Mouse (Mus musculus) embryonic facial prominence, embryonic 10.5 days (tissue): ENCODE measurements around the gene Slc25a47. TPM values are rescaled to one million over a fixed set of nuclear protein-coding genes. Genes with fewer than 3 reads are reported as not detected.

ENCODE experiments used
- DNase-seq: peaks from one replicate; pipeline ENCODE4 v3.0.0-alpha.2; 2017; ENCODE audit warnings: low spot score
- H3K27ac ChIP-seq: fragments of 300-500 bp; sonication (generic); replicated peaks from 2 replicates; pipeline ENCODE4 v1.5.1; 2016; ENCODE audit warnings: mild to moderate bottlenecking
- H3K27me3 ChIP-seq: fragments of 300-500 bp; sonication (generic); replicated peaks from 2 replicates; pipeline ENCODE4 v1.6.1; 2016; ENCODE audit warnings: low read depth, mild to moderate bottlenecking; ENCODE audit not compliant: poor library complexity, severe bottlenecking
- H3K36me3 ChIP-seq: fragments of 300-500 bp; sonication (generic); replicated peaks from 2 replicates; pipeline ENCODE4 v1.6.1; 2016; ENCODE audit warnings: mild to moderate bottlenecking, moderate library complexity
- H3K4me1 ChIP-seq: fragments of 300-500 bp; sonication (generic); 2 replicates; pipeline ENCODE4 v1.6.1; 2016
- H3K4me3 ChIP-seq: fragments of 300-500 bp; sonication (generic); 2 replicates; pipeline ENCODE4 v1.5.1; 2016; ENCODE audit warnings: mild to moderate bottlenecking, moderate library complexity
- H3K9me3 ChIP-seq: fragments of 300-500 bp; sonication (generic); 2 replicates; pipeline ENCODE4 v1.6.1; 2016; ENCODE audit warnings: mild to moderate bottlenecking
- WGBS: fragments of 180-500 bp; shearing (Covaris S2); methylation state at CpG from one replicate; pipeline ENCODE4 v1.1.7; 2016; 5-methylcytosine and 5-hydroxymethylcytosine counted together
- polyA plus RNA-seq: library from polyadenylated mRNA; unstranded; fragments of >200 nt; fragmentation: Nextera tagmentation; extraction: Ambion mirVana; gene quantifications from 2 replicates; pipeline ENCODE4 v1.2.1, GENCODE M21; 2016

Slc25a47 gene
- polyA plus RNA-seq, result 13.1 and 15.2 TPM in 2 replicates

DNA sequence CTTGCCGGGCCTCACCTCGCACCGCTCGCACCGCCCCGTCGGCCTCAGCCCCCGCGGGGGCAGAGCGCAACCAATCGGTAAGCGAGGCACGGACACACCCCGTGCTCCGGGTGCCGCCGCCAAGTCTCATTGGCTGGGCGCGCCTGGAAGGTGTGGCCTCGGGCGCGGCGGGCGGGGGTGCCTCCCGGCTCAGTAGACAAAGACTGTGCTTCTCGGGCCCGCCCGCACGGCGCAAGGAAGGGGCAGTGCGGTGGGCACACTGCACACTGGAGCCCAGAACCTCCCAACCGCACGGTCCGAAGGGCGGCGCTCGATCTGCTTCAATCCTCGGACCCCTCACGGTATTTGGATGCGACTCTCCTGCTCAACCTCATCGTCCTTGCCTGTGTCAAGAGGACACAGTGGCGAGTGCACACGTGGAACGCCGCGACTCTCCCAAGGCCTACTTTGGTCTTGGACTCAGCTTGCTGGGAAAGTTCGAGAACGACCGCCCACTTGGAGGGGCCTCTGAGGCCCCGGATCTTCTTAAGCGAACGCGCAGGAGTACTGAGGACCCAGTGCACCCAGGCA is at the start of gene Slc25a47, which contains the start of gene Slc25a29:
Slc25a47 (plus strand) TSS at position 207 of the 570 bp plus-strand sequence.
Slc25a29 (minus strand) TSS at position 44 of the 570 bp plus-strand sequence.
- under 1% methylated on average over 53 of the region's 53 CpGs for WGBS
- Histone ChIP-seq H3K9me3 (no peaks in the 10 kb centered on the region), H3K4me3 (peak within 1 kb of the TSS; percentile 81), H3K27ac (peak within 1 kb of the TSS; percentile 95), H3K27me3 (peaks cover 6% of the 10 kb centered on the region), H3K36me3 (peaks cover 47% of the 10 kb centered on the region), H3K4me1 (peaks cover 53% of the 10 kb centered on the region)
- peak; percentile 99 for DNase-seq

- no peak overlapping the region for H3K27ac ChIP-seq
- H3K27me3 ChIP-seq, result no peaks in the 10 kb centered on the region
- DNase-seq, result no peak
- H3K9me3 ChIP-seq, result peaks cover 13% of the 10 kb centered on the region
- 89% methylated on average over 2 of the region's 2 CpGs for WGBS
- H3K4me1 ChIP-seq, result peaks cover 12% of the 10 kb centered on the region
- peaks cover 51% of the 10 kb centered on the region for H3K36me3 ChIP-seq
- no peak overlapping the region for H3K4me3 ChIP-seq
Measured at GRCm38 (mm10) chr12:108787329-108787728, 48.5 kb upstream of the Slc25a47 start.

DNA sequence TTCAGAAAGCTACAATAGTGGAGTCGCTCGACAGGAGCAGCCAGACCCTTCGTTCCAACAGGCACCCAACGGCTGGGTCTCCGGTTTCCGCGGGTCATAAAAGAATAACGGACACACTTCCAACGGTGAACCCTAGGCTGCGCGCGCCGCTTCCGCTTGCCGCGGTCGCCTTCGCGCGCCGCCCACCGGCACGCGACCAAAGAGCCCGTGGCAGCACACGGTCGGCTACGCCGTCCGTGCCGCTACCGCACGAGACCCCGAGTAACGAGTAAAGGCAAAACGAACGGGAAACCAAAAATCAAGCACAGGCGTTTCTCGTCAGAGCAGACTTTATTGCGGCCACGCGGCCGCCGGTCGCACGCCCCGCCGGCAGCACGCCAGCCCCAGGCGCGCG is 43.7 kb upstream of the Slc25a47 start:
- DNase-seq, result peak; percentile 88
- H3K27ac ChIP-seq, result peak overlapping the region; percentile 96
- no peaks in the 10 kb centered on the region for H3K9me3 ChIP-seq
- H3K4me3 ChIP-seq, result peak overlapping the region; percentile 100
- H3K4me1 ChIP-seq, result peaks cover 34% of the 10 kb centered on the region
- H3K27me3 ChIP-seq, result no peaks in the 10 kb centered on the region
- WGBS, result under 1% methylated on average over 52 of the region's 52 CpGs
- peaks cover 21% of the 10 kb centered on the region for H3K36me3 ChIP-seq

DNA sequence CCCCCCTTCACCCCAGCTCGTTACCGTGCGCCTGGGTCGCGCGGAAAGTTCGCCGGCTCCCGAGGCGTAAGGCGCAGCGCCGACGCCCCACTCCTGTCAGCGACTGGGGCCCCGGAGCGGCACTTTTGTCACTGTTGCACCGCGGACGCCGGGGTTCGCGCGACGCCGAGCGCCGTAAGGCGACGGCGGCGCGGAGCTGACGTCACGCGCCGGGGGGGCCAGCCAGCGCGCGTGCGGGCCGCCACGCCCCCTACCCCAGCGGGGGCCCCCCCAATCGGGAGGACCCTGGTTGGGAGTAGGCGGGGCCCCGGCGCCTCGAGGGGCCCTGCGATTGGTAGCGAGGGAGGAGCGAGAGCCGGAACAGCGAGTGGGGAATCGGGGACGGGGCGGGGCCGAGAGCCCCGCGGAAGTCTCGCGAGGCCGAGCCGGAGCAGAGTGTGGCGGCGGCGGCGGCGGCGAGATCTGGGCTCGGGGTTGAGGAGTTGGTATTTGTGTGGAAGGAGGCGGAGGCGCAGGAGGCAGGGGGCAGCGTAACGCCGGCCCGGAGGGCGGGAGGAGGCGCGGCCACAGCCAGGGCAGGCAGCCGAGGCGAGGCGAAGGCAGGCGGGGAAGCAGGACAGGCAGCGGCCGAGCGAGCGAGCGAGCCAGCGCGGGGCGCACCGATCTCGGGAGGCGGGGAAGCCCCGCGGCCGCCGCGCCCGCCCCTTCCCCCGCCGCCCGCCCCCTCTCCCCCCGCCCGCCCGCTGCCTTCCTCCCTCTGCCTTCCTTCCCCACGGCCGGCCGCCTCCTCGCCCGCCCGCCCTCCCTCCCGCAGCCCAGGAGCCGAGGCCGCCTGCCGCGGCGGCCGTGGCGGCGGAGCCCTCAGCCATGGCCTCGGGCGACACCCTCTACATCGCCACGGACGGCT is 43.0 kb upstream of the Slc25a47 start, which contains the start of gene Yy1:
Yy1 (plus strand) TSS at position 428 of the 907 bp plus-strand sequence.
- peaks cover 34% of the 10 kb centered on the region for H3K4me1 ChIP-seq
- peak within 1 kb of the TSS; percentile 100 for H3K4me3 ChIP-seq
- peak within 1 kb of the TSS; percentile 96 for H3K27ac ChIP-seq
- under 1% methylated on average over 106 of the region's 127 CpGs for WGBS
- no peaks in the 10 kb centered on the region for H3K9me3 ChIP-seq
- peak; percentile 99 for DNase-seq
- H3K27me3 ChIP-seq, result no peaks in the 10 kb centered on the region
- H3K36me3 ChIP-seq, result peaks cover 23% of the 10 kb centered on the region

GRCm38 (mm10) chr12:108793453-108793941 is 42.3 kb upstream of the Slc25a47 start:
- Histone ChIP-seq H3K9me3 (no peaks in the 10 kb centered on the region), H3K27ac (peak overlapping the region; percentile 96), H3K27me3 (no peaks in the 10 kb centered on the region), H3K36me3 (peaks cover 16% of the 10 kb centered on the region), H3K4me3 (peak overlapping the region; percentile 100), H3K4me1 (peaks cover 34% of the 10 kb centered on the region)
- DNase-seq, result no peak
- WGBS, result under 1% methylated on average over 51 of the region's 71 CpGs

DNA sequence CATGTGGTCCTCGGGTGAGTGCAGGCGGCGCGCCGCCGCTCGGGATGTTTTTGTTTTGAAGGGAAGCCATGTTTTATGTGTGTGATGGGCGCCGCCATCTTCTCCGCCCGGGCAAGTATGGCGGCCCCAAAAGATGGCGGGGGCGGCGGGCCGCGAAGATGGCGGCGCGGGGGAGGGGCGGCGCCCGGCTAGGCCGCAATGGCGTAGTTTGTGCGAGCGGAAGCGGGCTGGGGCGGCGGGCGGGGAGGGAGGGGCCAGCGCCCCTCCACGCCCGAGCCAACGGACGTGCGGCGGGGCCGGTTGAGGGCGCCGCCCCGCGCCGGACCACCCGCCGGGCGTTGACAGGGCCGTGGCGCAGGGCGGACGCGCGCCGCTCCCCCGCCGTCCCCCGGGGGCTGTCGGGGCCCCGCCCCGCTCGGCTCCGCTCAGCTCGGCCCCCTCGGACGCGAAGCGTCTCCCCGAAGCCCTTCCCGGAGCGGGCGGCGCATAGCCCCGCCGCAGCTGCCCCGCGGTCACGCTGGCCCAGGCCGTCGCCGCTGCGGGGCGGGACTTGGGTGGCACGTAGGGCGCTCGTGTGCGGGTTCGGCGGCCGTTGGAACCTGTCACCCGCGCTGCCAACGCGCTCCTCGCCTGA is 41.7 kb upstream of the Slc25a47 start:
- Histone ChIP-seq H3K36me3 (peaks cover 14% of the 10 kb centered on the region; the same call in 1 of the 2 replicates), H3K4me1 (peaks cover 34% of the 10 kb centered on the region), H3K9me3 (no peaks in the 10 kb centered on the region), H3K27me3 (no peaks in the 10 kb centered on the region), H3K4me3 (peak overlapping the region; percentile 100), H3K27ac (peak overlapping the region; percentile 96)
- DNase-seq, result peak; percentile 90
- under 1% methylated on average over 94 of the region's 94 CpGs for WGBS

GRCm38 (mm10) chr12:108794979-108795537 is 40.8 kb upstream of the Slc25a47 start:
- peak overlapping the region; percentile 100 for H3K4me3 ChIP-seq
- peaks cover 22% of the 10 kb centered on the region for H3K36me3 ChIP-seq
- H3K27me3 ChIP-seq, result no peaks in the 10 kb centered on the region
- peak overlapping the region; percentile 96 for H3K27ac ChIP-seq
- WGBS, result 29% methylated on average over 9 of the region's 9 CpGs
- H3K9me3 ChIP-seq, result no peaks in the 10 kb centered on the region
- DNase-seq, result no peak
- H3K4me1 ChIP-seq, result peaks cover 34% of the 10 kb centered on the region

DNA sequence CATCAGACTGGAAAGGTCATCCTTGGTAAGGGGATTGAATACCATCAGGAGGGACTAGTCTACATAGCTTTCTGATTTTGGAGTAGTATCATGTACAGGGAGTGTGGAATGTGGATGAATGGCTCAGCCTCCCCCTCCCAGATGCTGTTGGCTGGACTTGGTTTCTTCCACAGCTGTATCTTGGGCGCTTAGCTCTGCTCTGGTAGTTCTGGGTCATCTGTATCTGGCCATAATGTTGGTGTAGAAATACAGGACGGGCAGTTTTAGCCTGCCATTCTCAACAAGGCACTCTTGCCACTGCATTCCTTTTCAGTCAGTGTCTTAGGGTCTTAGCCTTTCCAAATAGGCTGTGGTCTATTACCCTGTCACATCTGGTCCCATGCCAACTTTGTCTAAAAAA is 34.2 kb upstream of the Slc25a47 start:
- Histone ChIP-seq H3K27ac (no peak overlapping the region), H3K27me3 (no peaks in the 10 kb centered on the region), H3K36me3 (peaks cover 43% of the 10 kb centered on the region), H3K4me3 (no peak overlapping the region), H3K9me3 (no peaks in the 10 kb centered on the region), H3K4me1 (peaks cover 12% of the 10 kb centered on the region; the same call in 1 of the 2 replicates)
- 88% methylated on average over 2 of the region's 2 CpGs for WGBS
- DNase-seq, result no peak

GRCm38 (mm10) chr12:108804388-108804787 is 31.5 kb upstream of the Slc25a47 start:
- Histone ChIP-seq H3K4me1 (peaks cover 8% of the 10 kb centered on the region; the same call in 1 of the 2 replicates), H3K4me3 (no peak overlapping the region), H3K27me3 (no peaks in the 10 kb centered on the region), H3K27ac (no peak overlapping the region), H3K9me3 (no peaks in the 10 kb centered on the region), H3K36me3 (peaks cover 61% of the 10 kb centered on the region)
- DNase-seq, result no peak
- 94% methylated on average over 2 of the region's 2 CpGs for WGBS

DNA sequence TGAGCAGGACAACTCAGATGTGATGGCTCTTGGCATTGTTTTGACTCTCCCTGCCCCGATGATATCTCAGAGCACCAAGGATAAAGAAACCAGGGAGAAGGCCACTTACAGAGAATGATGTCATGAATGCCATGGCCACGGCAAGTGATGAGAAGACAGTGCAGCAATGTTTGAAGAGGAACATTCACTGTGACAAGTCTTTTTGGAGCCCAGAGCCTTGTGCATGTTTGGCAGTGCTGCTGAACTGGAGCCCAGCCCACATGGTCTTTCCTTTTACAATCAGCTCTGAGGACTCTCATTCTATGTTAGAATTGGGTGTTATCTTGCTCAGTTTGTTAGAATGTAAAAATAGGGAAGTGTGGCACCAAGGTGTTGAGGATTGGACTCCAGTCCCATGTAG is 27.4 kb upstream of the Slc25a47 start:
- peaks cover 67% of the 10 kb centered on the region for H3K36me3 ChIP-seq
- no peaks in the 10 kb centered on the region for H3K4me1 ChIP-seq
- DNase-seq, result no peak
- H3K27ac ChIP-seq, result no peak overlapping the region
- no peaks in the 10 kb centered on the region for H3K27me3 ChIP-seq
- H3K4me3 ChIP-seq, result no peak overlapping the region
- H3K9me3 ChIP-seq, result no peaks in the 10 kb centered on the region
- 90% methylated on average over 2 of the region's 2 CpGs for whole genome bisulfite sequencing

GRCm38 (mm10) chr12:108809771-108810170 is 26.1 kb upstream of the Slc25a47 start:
- DNase-seq, result no peak
- 78% methylated on average over 1 of the region's 1 CpGs for WGBS
- Histone ChIP-seq H3K9me3 (no peaks in the 10 kb centered on the region), H3K27me3 (no peaks in the 10 kb centered on the region), H3K36me3 (peaks cover 74% of the 10 kb centered on the region), H3K27ac (no peak overlapping the region), H3K4me3 (no peak overlapping the region), H3K4me1 (no peaks in the 10 kb centered on the region)

GRCm38 (mm10) chr12:108810309-108810708 is 25.5 kb upstream of the Slc25a47 start:
- 91% methylated on average over 7 of the region's 7 CpGs for WGBS
- Histone ChIP-seq H3K27ac (no peak overlapping the region), H3K4me3 (no peak overlapping the region), H3K9me3 (no peaks in the 10 kb centered on the region), H3K27me3 (no peaks in the 10 kb centered on the region), H3K4me1 (no peaks in the 10 kb centered on the region), H3K36me3 (peaks cover 79% of the 10 kb centered on the region)
- no peak for DNase-seq
